Mouse (Mus musculus) forebrain, embryonic 10.5 days (tissue): ENCODE results near the gene Plekha4. TPM values are rescaled to one million over a fixed set of nuclear protein-coding genes. Genes with fewer than 3 reads are reported as not detected.

Experiments
- DNase-seq: peaks from one replicate; pipeline ENCODE4 v3.0.0-alpha.2; 2017; ENCODE audit warnings: low spot score; ENCODE audit errors: extremely low spot score
- H3K27ac ChIP-seq: fragments of 300-500 bp; sonication (generic); 2 replicates; pipeline ENCODE4 v1.5.1; 2016; ENCODE audit warnings: mild to moderate bottlenecking
- H3K27me3 ChIP-seq: fragments of 300-500 bp; sonication (generic); 2 replicates; pipeline ENCODE4 v1.6.1; 2016; ENCODE audit warnings: mild to moderate bottlenecking; ENCODE audit not compliant: poor library complexity, severe bottlenecking
- H3K36me3 ChIP-seq: fragments of 300-500 bp; sonication (generic); replicated peaks from 2 replicates; pipeline ENCODE4 v1.6.1; 2016; ENCODE audit warnings: mild to moderate bottlenecking, moderate library complexity
- H3K4me1 ChIP-seq: fragments of 300-500 bp; sonication (generic); 2 replicates; pipeline ENCODE4 v1.6.1; 2016
- H3K4me3 ChIP-seq: fragments of 300-500 bp; sonication (generic); 2 replicates; pipeline ENCODE4 v1.5.1; 2016; ENCODE audit warnings: mild to moderate bottlenecking, moderate library complexity
- H3K9me3 ChIP-seq: fragments of 300-500 bp; sonication (generic); 2 replicates; pipeline ENCODE4 v1.6.1; 2016; ENCODE audit warnings: mild to moderate bottlenecking, moderate library complexity
- WGBS: fragments of 180-500 bp; shearing (Covaris S2); methylation state at CpG from one replicate; pipeline ENCODE4 v1.1.7; 2016; 5-methylcytosine and 5-hydroxymethylcytosine counted together
- polyA plus RNA-seq: library from polyadenylated mRNA; unstranded; fragments of >200 nt; fragmentation: Nextera tagmentation; extraction: Ambion mirVana; gene quantifications from 2 replicates; pipeline ENCODE4 v1.2.1, GENCODE M21; 2016

The Plekha4 gene
- polyA plus RNA-seq, 1 experiment from 2014 or later = 1.1 TPM

- Histone ChIP-seq H3K27me3 (no peaks in the 10 kb centered on the region), H3K9me3 (no peaks in the 10 kb centered on the region), H3K27ac (peak overlapping the region; percentile 96), H3K36me3 (no peaks in the 10 kb centered on the region), H3K4me3 (peak overlapping the region; percentile 58), H3K4me1 (peaks cover 49% of the 10 kb centered on the region)
- no peak for DNase-seq
- WGBS = 83% methylated on average over 10 of the region's 10 CpGs
Measured at GRCm38 (mm10) chr7:45568601-45569473, 42.7 kb downstream of the Plekha4 start.

- Histone ChIP-seq H3K4me3 (peak within 1 kb of the TSS; percentile 85), H3K27me3 (no peaks in the 10 kb centered on the region), H3K9me3 (no peaks in the 10 kb centered on the region), H3K36me3 (peaks cover 2% of the 10 kb centered on the region; the same call in 1 of the 2 replicates), H3K4me1 (peaks cover 49% of the 10 kb centered on the region), H3K27ac (peak within 1 kb of the TSS; percentile 96)
- peak; percentile 73 for DNase-seq
- WGBS = under 1% methylated on average over 42 of the region's 42 CpGs
Measured at GRCm38 (mm10) chr7:45570103-45570741, 44.1 kb downstream of the Plekha4 start, which contains the start of gene Bcat2. Gene Bcat2, plus strand, starts transcription at chr7:45570153.

GRCm38 (mm10) chr7:45571966-45572365, 45.8 kb downstream of the Plekha4 start:
- no peak for DNase-seq
- Histone ChIP-seq H3K27ac (no peak overlapping the region), H3K27me3 (no peaks in the 10 kb centered on the region), H3K4me3 (no peak overlapping the region; the same call in 1 of the 2 replicates), H3K9me3 (no peaks in the 10 kb centered on the region), H3K4me1 (peaks cover 48% of the 10 kb centered on the region), H3K36me3 (peaks cover 19% of the 10 kb centered on the region)
- WGBS = 62% methylated on average over 1 of the region's 1 CpGs

- peaks cover 29% of the 10 kb centered on the region for H3K4me1 ChIP-seq
- peaks cover 37% of the 10 kb centered on the region for H3K36me3 ChIP-seq
- no peak overlapping the region for H3K4me3 ChIP-seq
- H3K9me3 ChIP-seq = no peaks in the 10 kb centered on the region
- no peak for DNase-seq
- no peaks in the 10 kb centered on the region for H3K27me3 ChIP-seq
- H3K27ac ChIP-seq = no peak overlapping the region
- WGBS = 90% methylated on average over 8 of the region's 8 CpGs
Measured at GRCm38 (mm10) chr7:45573954-45574353, 47.8 kb downstream of the Plekha4 start.

GRCm38 (mm10) chr7:45574472-45575379, 48.6 kb downstream of the Plekha4 start:
- Histone ChIP-seq H3K4me1 (peaks cover 25% of the 10 kb centered on the region), H3K9me3 (no peaks in the 10 kb centered on the region), H3K27ac (no peak overlapping the region), H3K36me3 (peaks cover 40% of the 10 kb centered on the region), H3K4me3 (no peak overlapping the region), H3K27me3 (no peaks in the 10 kb centered on the region)
- 89% methylated on average over 15 of the region's 15 CpGs for WGBS
- DNase-seq = no peak

GRCm38 (mm10) chr7:45585923-45586322, 59.8 kb downstream of the Plekha4 start:
- 90% methylated on average over 6 of the region's 6 CpGs for WGBS
- Histone ChIP-seq H3K27ac (no peak overlapping the region), H3K9me3 (no peaks in the 10 kb centered on the region), H3K36me3 (peaks cover 38% of the 10 kb centered on the region), H3K27me3 (no peaks in the 10 kb centered on the region), H3K4me3 (no peak overlapping the region), H3K4me1 (peaks cover 12% of the 10 kb centered on the region)
- no peak for DNase-seq

GRCm38 (mm10) chr7:45587631-45588592, 61.8 kb downstream of the Plekha4 start:
- no peak for DNase-seq
- H3K27ac ChIP-seq = no peak overlapping the region

GRCm38 (mm10) chr7:45589173-45589572, 63.0 kb downstream of the Plekha4 start:
- WGBS = 8% methylated on average over 19 of the region's 19 CpGs
- Histone ChIP-seq H3K9me3 (no peaks in the 10 kb centered on the region), H3K27ac (peak overlapping the region; percentile 63), H3K4me3 (peak overlapping the region; percentile 48), H3K27me3 (no peaks in the 10 kb centered on the region), H3K4me1 (peaks cover 12% of the 10 kb centered on the region), H3K36me3 (peaks cover 32% of the 10 kb centered on the region)
- peak; percentile 89 for DNase-seq

More at GRCm38 (mm10) chr7:45587631-45588592, 61.8 kb downstream of the Plekha4 start:
- H3K27me3 ChIP-seq = no peaks in the 10 kb centered on the region
- no peak overlapping the region for H3K4me3 ChIP-seq
- WGBS = 95% methylated on average over 23 of the region's 23 CpGs
- H3K9me3 ChIP-seq = no peaks in the 10 kb centered on the region
- H3K4me1 ChIP-seq = peaks cover 12% of the 10 kb centered on the region
- peaks cover 36% of the 10 kb centered on the region for H3K36me3 ChIP-seq

GRCm38 (mm10) chr7:45589898-45590297, 63.8 kb downstream of the Plekha4 start:
- Histone ChIP-seq H3K4me1 (peaks cover 12% of the 10 kb centered on the region), H3K27me3 (no peaks in the 10 kb centered on the region), H3K9me3 (no peaks in the 10 kb centered on the region), H3K36me3 (peaks cover 24% of the 10 kb centered on the region), H3K27ac (peak overlapping the region; percentile 63; the same call in 1 of the 2 replicates), H3K4me3 (peak overlapping the region; percentile 48; the same call in 1 of the 2 replicates)
- WGBS = 98% methylated on average over 5 of the region's 5 CpGs
- DNase-seq = no peak

GRCm38 (mm10) chr7:45590874-45591273, 64.7 kb downstream of the Plekha4 start:
- Histone ChIP-seq H3K36me3 (peaks cover 15% of the 10 kb centered on the region), H3K4me1 (peaks cover 12% of the 10 kb centered on the region), H3K27ac (no peak overlapping the region), H3K9me3 (no peaks in the 10 kb centered on the region), H3K4me3 (no peak overlapping the region), H3K27me3 (no peaks in the 10 kb centered on the region)
- no peak for DNase-seq
- WGBS = 70% methylated on average over 3 of the region's 3 CpGs

- Histone ChIP-seq H3K27me3 (no peaks in the 10 kb centered on the region), H3K9me3 (no peaks in the 10 kb centered on the region), H3K27ac (no peak overlapping the region), H3K4me3 (no peak overlapping the region), H3K4me1 (peaks cover 12% of the 10 kb centered on the region), H3K36me3 (peaks cover 10% of the 10 kb centered on the region; the same call in 1 of the 2 replicates)
- no peak for DNase-seq
- WGBS = 88% methylated on average over 7 of the region's 7 CpGs
Measured at GRCm38 (mm10) chr7:45591880-45592279, 65.8 kb downstream of the Plekha4 start.
